Mouse (Mus musculus) brain, embryonic 14.5 days (tissue): ENCODE measurements at regions not wholly inside any gene's neighbourhood (a gene's known extent, or its start where the extent isn't known, plus 50 kb on each side); places are given as distances from the start of the nearest gene placed in this dataset.

ENCODE experiments used
- CTCF ChIP-seq: fragments of 200-500 bp; IDR thresholded peaks from 2 replicates; pipeline ENCODE4 v1.5.1; 2012; ENCODE audit warnings: inconsistent platforms, mild to moderate bottlenecking, moderate library complexity, borderline replicate concordance; ENCODE audit not compliant: insufficient read depth, insufficient read length; ENCODE audit errors: extremely low read depth
- POLR2A ChIP-seq: fragments of 200-500 bp; IDR thresholded peaks from 2 replicates; pipeline ENCODE4 v1.6.1; 2012; ENCODE audit warnings: mild to moderate bottlenecking, inconsistent platforms, borderline replicate concordance; ENCODE audit not compliant: poor library complexity, insufficient read depth, insufficient read length, severe bottlenecking; ENCODE audit errors: extremely low read depth

GRCm38 (mm10) chr12:26785550-26785949 is 316.5 kb downstream of the Cmpk2 start:
- TF ChIP-seq CTCF = no peak
- TF ChIP-seq POLR2A = no peak
